Mouse (Mus musculus): Measurements from ENCODE around the gene Cacna1b. TPM values are rescaled to one million over a fixed set of nuclear protein-coding genes. Genes with fewer than 3 reads are reported as not detected.

The Cacna1b gene
- polyA plus RNA-seq, 1 experiment from 2014 or later = 20.3 TPM

GRCm38 (mm10) chr2:24560201-24560600, 202.8 kb downstream of the Cacna1b start:
- no peaks in the 10 kb centered on the region for H3K36me3 ChIP-seq (ENCODE audit: control insufficient read depth, insufficient read depth, low read length)
- no peak overlapping the region for H3K4me2 ChIP-seq (ENCODE audit: low read depth, low read length)
- no peaks in the 10 kb centered on the region for H3K9me3 ChIP-seq (ENCODE audit: control insufficient read depth, low read length)
- ATAC-seq (ENCODE audit: low read depth) = no peak
- no peaks in the 10 kb centered on the region for H3K4me1 ChIP-seq (ENCODE audit: control insufficient read depth, insufficient read depth, low read length)
- H3K27me3 ChIP-seq (ENCODE audit: control insufficient read depth, insufficient read depth, low read length) = no peaks in the 10 kb centered on the region
- WGBS = 70% methylated on average over 5 of the region's 5 CpGs
- no peak overlapping the region for H3K4me3 ChIP-seq (ENCODE audit: low read depth, low read length)
- no peak overlapping the region for H3K27ac ChIP-seq (ENCODE audit: low read depth, low read length)
- no peak overlapping the region for H3K9ac ChIP-seq (replicated peaks; ENCODE audit: low read depth, low read length)

DNA sequence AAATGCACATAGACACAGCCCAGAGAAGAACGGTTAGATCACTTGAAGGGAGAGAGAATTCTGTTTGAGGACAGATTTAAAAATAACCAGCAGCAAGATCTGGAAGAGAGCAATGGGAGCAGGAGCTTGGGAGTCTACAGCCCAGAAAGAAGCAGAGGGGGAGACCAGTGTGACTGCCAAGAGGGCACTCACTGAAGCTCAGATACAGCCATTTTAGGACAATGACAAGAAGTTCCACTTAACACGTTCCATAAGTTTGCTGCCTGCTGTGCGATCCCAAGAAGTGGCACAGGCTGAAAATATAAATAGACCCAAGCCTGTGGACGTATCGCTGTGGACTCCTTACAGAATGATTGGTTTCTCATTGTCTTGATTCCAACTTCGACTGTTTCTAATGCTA, 206.6 kb downstream of the Cacna1b start:
- no peaks in the 10 kb centered on the region for H3K36me3 ChIP-seq (ENCODE audit: control insufficient read depth, insufficient read depth, low read length)
- 76% methylated on average over 6 of the region's 6 CpGs for WGBS
- no peak overlapping the region for H3K27ac ChIP-seq (ENCODE audit: low read depth, low read length)
- no peaks in the 10 kb centered on the region for H3K27me3 ChIP-seq (ENCODE audit: control insufficient read depth, insufficient read depth, low read length)
- ATAC-seq (ENCODE audit: low read depth) = no peak
- H3K9me3 ChIP-seq (ENCODE audit: control insufficient read depth, low read length) = no peaks in the 10 kb centered on the region
- no peak overlapping the region for H3K4me3 ChIP-seq (ENCODE audit: low read depth, low read length)
- no peaks in the 10 kb centered on the region for H3K4me1 ChIP-seq (ENCODE audit: control insufficient read depth, insufficient read depth, low read length)
- no peak overlapping the region for H3K4me2 ChIP-seq (ENCODE audit: low read depth, low read length)
- H3K9ac ChIP-seq (replicated peaks; ENCODE audit: low read depth, low read length) = no peak overlapping the region

GRCm38 (mm10) chr2:24553962-24554361, 209.0 kb downstream of the Cacna1b start:
- Histone ChIP-seq H3K4me3 (ENCODE audit: low read depth, low read length) (no peak overlapping the region), H3K27ac (ENCODE audit: low read depth, low read length) (no peak overlapping the region), H3K9ac (replicated peaks; ENCODE audit: low read depth, low read length) (no peak overlapping the region), H3K27me3 (ENCODE audit: control insufficient read depth, insufficient read depth, low read length) (no peaks in the 10 kb centered on the region), H3K36me3 (ENCODE audit: control insufficient read depth, insufficient read depth, low read length) (no peaks in the 10 kb centered on the region), H3K4me2 (ENCODE audit: low read depth, low read length) (no peak overlapping the region), H3K9me3 (ENCODE audit: control insufficient read depth, low read length) (no peaks in the 10 kb centered on the region), H3K4me1 (ENCODE audit: control insufficient read depth, insufficient read depth, low read length) (no peaks in the 10 kb centered on the region)
- no peak for ATAC-seq (ENCODE audit: low read depth)
- whole genome bisulfite sequencing = 27% methylated on average over 7 of the region's 7 CpGs

Other genes with a start within 250 kb of the Cacna1b start
- gene Ehmt1, start 156.5 kb upstream of the Cacna1b start, polyA plus RNA-seq (2014; fragmentation: Nextera tagmentation; extraction: Ambion mirVana) = 90.8 and 97.0 TPM in 2 replicates
- 30.2 and 31.6 TPM in 2 replicates for gene Arrdc1, start 172.1 kb upstream of the Cacna1b start, polyA plus RNA-seq (2014; fragmentation: Nextera tagmentation; extraction: Ambion mirVana)
- gene Zmynd19, start 186.6 kb upstream of the Cacna1b start, polyA plus RNA-seq (2014; fragmentation: Nextera tagmentation; extraction: Ambion mirVana) = 18.1 and 26.0 TPM in 2 replicates
- 34.0 and 39.6 TPM in 2 replicates for gene Dph7, start 199.2 kb upstream of the Cacna1b start, polyA plus RNA-seq (2014; fragmentation: Nextera tagmentation; extraction: Ambion mirVana)
- gene Mrpl41, start 211.9 kb upstream of the Cacna1b start, polyA plus RNA-seq (2014; fragmentation: Nextera tagmentation; extraction: Ambion mirVana) = 173 and 181 TPM in 2 replicates
- 3.5 and 3.7 TPM in 2 replicates for gene Pnpla7, start 212.9 kb upstream of the Cacna1b start, polyA plus RNA-seq (2014; fragmentation: Nextera tagmentation; extraction: Ambion mirVana)

Data from neural tube, embryonic 14.5 days (tissue).